Mouse (Mus musculus): ENCODE results near the gene Slc4a1.

GRCm38 (mm10) chr11:102403657-102404056 is 37.7 kb upstream of the Slc4a1 start:
- TF ChIP-seq POLR2A (IDR thresholded peaks at IDR 0.05; ENCODE audit: borderline replicate concordance, extremely low read depth, insufficient read depth, insufficient read length, poor library complexity, severe bottlenecking), result no peak
- no peak for TF ChIP-seq CTCF (IDR thresholded peaks at IDR 0.05; ENCODE audit: borderline replicate concordance, extremely low read depth, insufficient read depth, insufficient read length)

Measured in brain, embryonic 14.5 days (tissue).